Mouse (Mus musculus): Measurements from ENCODE around the gene Filip1l.

DNA sequence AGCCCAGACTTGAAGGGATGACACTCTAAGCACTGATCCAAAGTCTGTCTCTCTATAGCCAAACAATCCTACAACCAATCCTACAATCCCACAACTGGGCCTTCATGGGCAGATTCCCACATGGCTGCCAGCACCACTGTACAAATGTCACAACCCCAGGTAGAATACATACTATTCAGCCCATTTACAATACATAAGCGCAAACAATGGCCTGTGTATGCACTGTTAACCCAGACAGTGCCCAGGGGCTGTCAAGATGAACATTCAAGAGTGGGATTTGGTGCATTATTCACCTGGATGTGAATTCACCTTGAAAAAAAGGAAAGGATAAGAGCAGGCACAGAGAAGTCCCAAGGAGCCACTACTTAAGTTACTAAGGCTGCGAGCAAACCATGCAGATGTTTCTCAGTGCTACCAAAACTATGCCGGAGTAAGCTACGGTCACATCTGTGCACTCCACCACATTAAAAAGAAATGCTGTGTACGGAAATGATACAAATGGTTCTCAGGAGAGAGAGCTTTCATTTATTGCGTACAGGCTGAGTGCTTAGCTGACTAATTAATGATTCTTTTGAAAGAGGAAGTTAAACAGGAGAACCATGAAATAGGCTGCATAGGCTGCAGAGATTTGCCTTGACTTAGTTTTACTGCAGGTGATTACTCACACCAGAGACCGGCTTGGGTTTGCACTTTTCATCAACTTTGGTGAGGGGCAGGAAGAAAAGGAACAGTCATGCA lies 69.0 kb downstream of the Filip1l start:
- TF ChIP-seq CTCF (IDR thresholded peaks at IDR 0.05; ENCODE audit: borderline replicate concordance, control insufficient read depth, extremely low read depth, insufficient read depth, low read length, poor library complexity) (no peak), POLR2A (IDR thresholded peaks at IDR 0.05; ENCODE audit: control insufficient read depth, extremely low read depth, insufficient read depth, low read length, poor library complexity) (no peak)
